ENCODE assay signal across 13 mouse cellular contexts in the genomic region with DNA sequence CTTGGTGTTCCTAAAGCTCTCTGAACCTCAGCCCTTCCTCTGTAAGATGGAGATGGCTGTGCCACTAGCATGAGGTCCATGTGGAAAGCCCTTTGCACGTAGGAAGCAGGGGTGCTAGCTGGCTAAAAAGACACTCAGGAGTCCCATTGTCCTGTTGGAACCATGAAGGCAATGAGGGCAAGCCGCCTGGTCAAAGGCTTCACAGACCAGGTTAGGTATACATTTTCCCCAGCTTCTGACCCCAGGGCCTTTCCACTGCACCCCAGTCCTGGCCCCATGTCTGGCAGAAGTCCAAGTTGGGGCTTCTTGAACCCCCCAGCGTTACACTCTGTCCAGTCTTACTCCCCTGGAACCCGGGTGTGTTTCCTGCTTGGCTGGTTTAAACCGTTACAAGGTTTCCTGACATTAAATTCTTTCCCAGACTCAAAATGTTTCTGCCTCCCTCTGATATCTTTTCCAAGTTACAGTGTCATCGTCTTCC. TPM values are rescaled to one million over a fixed set of nuclear protein-coding genes. Genes with fewer than 3 reads are reported as not detected.
DNase-seq lines count a peak whose midpoint lies in the region; ATAC-seq and TF ChIP-seq lines count a peak whose summit lies in the region.
"Had no signal": no experiment of that assay in that cellular context is flagged by ENCODE, and none has a peak within 500 bp of the region (broad histone marks: within the 10 kb centered on the region; RNA-seq: fewer than 3 reads in every experiment).

No protein-coding gene starts in this region.

- H3K27me3 ChIP-seq in E14TG2a.4 (ENCODE audit: insufficient read depth, low read length), result peaks cover 31% of the 10 kb centered on the region
- H3K27me3 ChIP-seq in forebrain, embryonic 10.5 days (ENCODE audit: poor library complexity, severe bottlenecking), result peaks cover 24% of the 10 kb centered on the region
- H3K27me3 ChIP-seq in limb, embryonic 14.5 days (ENCODE audit: control insufficient read depth, insufficient read depth, low read length), result no peaks in the 10 kb centered on the region
- H3K27me3 ChIP-seq: stomach, embryonic 15.5 days had no signal

- no peak for TF ChIP-seq CTCF in E14TG2a.4 (conservative IDR thresholded peaks at IDR 0.05; ENCODE audit: low read length)

- no peak for ATAC-seq in limb, embryonic 14.5 days (ENCODE audit: low FRiP score, low read depth)

- H3K4me3 ChIP-seq in E14TG2a.4 (replicated peaks; ENCODE audit: low read length), result peak overlapping the region; percentile 41
- peak overlapping the region; percentile 80; the same call in 1 of the 2 replicates for H3K4me3 ChIP-seq in forebrain, embryonic 10.5 days
- H3K4me3 ChIP-seq in limb, embryonic 14.5 days (replicated peaks; ENCODE audit: low read length), result no peak overlapping the region
- H3K4me3 ChIP-seq: heart, embryonic 12.5 days; megakaryocyte, embryonic 14.5 days; stomach, embryonic 15.5 days had no signal

- peaks cover 75% of the 10 kb centered on the region for H3K4me1 ChIP-seq in E14TG2a.4 (replicated peaks; ENCODE audit: low read depth, low read length)
- H3K4me1 ChIP-seq in forebrain, embryonic 10.5 days, result peaks cover 63% of the 10 kb centered on the region
- peaks cover 20% of the 10 kb centered on the region for H3K4me1 ChIP-seq in limb, embryonic 14.5 days (ENCODE audit: control insufficient read depth, insufficient read depth, low read length)

- no peak for TF ChIP-seq POLR2A in limb, embryonic 14.5 days (IDR thresholded peaks at IDR 0.05; ENCODE audit: borderline replicate concordance, extremely low read depth, insufficient read depth, insufficient read length)

- no peaks in the 10 kb centered on the region for H3K36me3 ChIP-seq in E14TG2a.4 (ENCODE audit: insufficient read depth, low read length)
- peaks cover 14% of the 10 kb centered on the region for H3K36me3 ChIP-seq in forebrain, embryonic 10.5 days (replicated peaks)
- no peaks in the 10 kb centered on the region for H3K36me3 ChIP-seq in limb, embryonic 14.5 days (ENCODE audit: control insufficient read depth, insufficient read depth, low read length)
- H3K36me3 ChIP-seq: heart, embryonic 12.5 days; stomach, embryonic 15.5 days had no signal

- H3K27ac ChIP-seq in forebrain, embryonic 10.5 days, result peak overlapping the region; percentile 66
- no peak overlapping the region for H3K27ac ChIP-seq in limb, embryonic 14.5 days (replicated peaks; ENCODE audit: low read depth, low read length)
- H3K27ac ChIP-seq: stomach, embryonic 15.5 days had no signal

- peak; percentile 92 for DNase-seq in heart, adult 11 months
- no peak for DNase-seq in heart, adult 18-20 months
- no peak for DNase-seq in forebrain, embryonic 10.5 days (ENCODE audit: extremely low spot score, low spot score)
- DNase-seq in limb, embryonic 14.5 days (ENCODE audit: low spot score), result no peak
- no peak for DNase-seq in thymus, postnatal 14 days
- DNase-seq in left cerebral cortex, adult 9 months (ENCODE audit: low spot score in 2 of 2), result no peak
- DNase-seq in spleen, postnatal 14 days (ENCODE audit: low spot score in 2 of 2), result no peak
- DNase-seq: kidney, postnatal 25 days; liver had no signal

- H3K9ac ChIP-seq in limb, embryonic 14.5 days (ENCODE audit: low read depth, low read length, severe bottlenecking), result peak overlapping the region; percentile 1; the same call in 1 of the 2 replicates
- H3K9ac ChIP-seq: heart, embryonic 12.5 days; stomach, embryonic 15.5 days had no signal

- WGBS in forebrain, embryonic 10.5 days, result 47% methylated on average over 6 of the region's 6 CpGs
- 45% methylated on average over 6 of the region's 6 CpGs for WGBS in limb, embryonic 14.5 days

- H3K4me2 ChIP-seq in limb, embryonic 14.5 days (replicated peaks; ENCODE audit: low read depth, low read length, severe bottlenecking), result no peak overlapping the region

- no peaks in the 10 kb centered on the region for H3K9me3 ChIP-seq in E14TG2a.4 (ENCODE audit: low read length)
- no peaks in the 10 kb centered on the region for H3K9me3 ChIP-seq in forebrain, embryonic 10.5 days
- H3K9me3 ChIP-seq in limb, embryonic 14.5 days (ENCODE audit: control insufficient read depth, low read length), result no peaks in the 10 kb centered on the region
- H3K9me3 ChIP-seq: heart, embryonic 12.5 days; megakaryocyte, embryonic 14.5 days; stomach, embryonic 15.5 days had no signal

RNA-seq across cellular contexts. Expression of gene Gprc5b, which starts 2.9 kb away (rescaled TPM):
- 10 to 100 TPM; 10.5 to 13.7 TPM for total RNA-seq in heart, adult 18-20 months (2021)
- 9.0 and 12.2 TPM in 2 replicates for polyA plus RNA-seq in forebrain, embryonic 10.5 days (2016; fragmentation: Nextera tagmentation; extraction: Ambion mirVana)
- 24.9 and 34.7 TPM in 2 replicates for polyA plus RNA-seq in limb, embryonic 14.5 days (2012; rRNA removed)
- polyA plus RNA-seq in limb, embryonic 14.5 days (2014; fragmentation: Nextera tagmentation; extraction: Ambion mirVana), result 14.0 and 15.0 TPM in 2 replicates
